8 mouse cellular contexts compared by ENCODE assay signal in the genomic region with DNA sequence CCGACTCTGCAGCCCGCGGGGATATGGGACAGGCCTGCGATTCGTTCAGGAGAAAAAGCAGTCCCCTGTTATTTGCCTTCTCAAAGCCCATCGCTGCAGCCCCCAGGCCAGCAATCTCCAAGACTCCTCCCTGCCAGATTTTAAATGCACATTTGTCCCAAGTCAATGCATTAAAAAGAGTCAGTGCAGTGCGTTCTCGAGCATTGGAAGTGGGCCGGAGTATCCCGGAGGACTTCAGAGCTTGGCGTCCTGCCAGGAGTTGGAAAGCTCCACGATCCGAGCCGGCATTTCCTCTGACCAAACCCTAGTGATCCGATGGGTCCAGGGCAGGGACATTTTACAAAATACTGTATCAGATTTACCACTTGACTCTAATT.
DNase-seq lines count a peak whose midpoint lies in the region; ATAC-seq lines count a peak whose summit lies in the region.

No protein-coding gene starts in this region.

- peak overlapping the region; percentile 90 for H3K4me3 ChIP-seq in megakaryocyte, embryonic 14.5 days (replicated peaks)
- H3K4me3 ChIP-seq in embryonic facial prominence, embryonic 15.5 days (replicated peaks): peak overlapping the region; percentile 53
- peak overlapping the region; percentile 64 for H3K4me3 ChIP-seq in heart, embryonic 11.5 days (ENCODE audit: low read depth, low read length)
- H3K4me3 ChIP-seq in kidney, embryonic 15.5 days (replicated peaks): peak overlapping the region; percentile 59
- peak overlapping the region; percentile 50 for H3K4me3 ChIP-seq in liver, embryonic 13.5 days (replicated peaks)
- H3K4me3 ChIP-seq in neural tube, embryonic 14.5 days (ENCODE audit: low read depth, low read length): peak overlapping the region; percentile 59

- H3K9me3 ChIP-seq in megakaryocyte, embryonic 14.5 days: peaks cover 16% of the 10 kb centered on the region
- H3K9me3 ChIP-seq in embryonic facial prominence, embryonic 15.5 days (replicated peaks): no peaks in the 10 kb centered on the region
- no peaks in the 10 kb centered on the region for H3K9me3 ChIP-seq in heart, embryonic 11.5 days (replicated peaks; ENCODE audit: control insufficient read depth, low read length)
- no peaks in the 10 kb centered on the region for H3K9me3 ChIP-seq in kidney, embryonic 15.5 days (replicated peaks)
- H3K9me3 ChIP-seq in liver, embryonic 13.5 days (replicated peaks): no peaks in the 10 kb centered on the region
- no peaks in the 10 kb centered on the region for H3K9me3 ChIP-seq in neural tube, embryonic 14.5 days (ENCODE audit: control insufficient read depth, low read length)

- H3K9ac ChIP-seq in embryonic facial prominence, embryonic 15.5 days: peak overlapping the region; percentile 27; the same call in 1 of the 2 replicates
- peak overlapping the region; percentile 76 for H3K9ac ChIP-seq in heart, embryonic 11.5 days (ENCODE audit: low read depth, low read length)
- H3K9ac ChIP-seq in kidney, embryonic 15.5 days: peak overlapping the region; percentile 64
- no peak overlapping the region for H3K9ac ChIP-seq in liver, embryonic 13.5 days
- peak overlapping the region; percentile 82 for H3K9ac ChIP-seq in neural tube, embryonic 14.5 days (replicated peaks; ENCODE audit: low read depth, low read length)

- H3K4me2 ChIP-seq in embryonic facial prominence, embryonic 15.5 days (replicated peaks): peak overlapping the region; percentile 99
- H3K4me2 ChIP-seq in heart, embryonic 11.5 days: peak overlapping the region; percentile 99
- H3K4me2 ChIP-seq in kidney, embryonic 15.5 days: peak overlapping the region; percentile 100
- H3K4me2 ChIP-seq in liver, embryonic 13.5 days: peak overlapping the region; percentile 69
- peak overlapping the region; percentile 93 for H3K4me2 ChIP-seq in neural tube, embryonic 14.5 days (ENCODE audit: low read depth, low read length)

- H3K27me3 ChIP-seq in megakaryocyte, embryonic 14.5 days (replicated peaks): peaks cover 33% of the 10 kb centered on the region
- H3K27me3 ChIP-seq in embryonic facial prominence, embryonic 15.5 days: no peaks in the 10 kb centered on the region
- no peaks in the 10 kb centered on the region for H3K27me3 ChIP-seq in heart, embryonic 11.5 days (ENCODE audit: control insufficient read depth, insufficient read depth, low read length)
- no peaks in the 10 kb centered on the region for H3K27me3 ChIP-seq in kidney, embryonic 15.5 days
- peaks cover 30% of the 10 kb centered on the region for H3K27me3 ChIP-seq in liver, embryonic 13.5 days
- H3K27me3 ChIP-seq in neural tube, embryonic 14.5 days (ENCODE audit: control insufficient read depth, insufficient read depth, low read length): no peaks in the 10 kb centered on the region

- under 1% methylated on average over 15 of the region's 15 CpGs for WGBS in embryonic facial prominence, embryonic 15.5 days
- 1% methylated on average over 15 of the region's 15 CpGs for WGBS in heart, embryonic 11.5 days (ENCODE audit: insufficient replicate concordance)
- WGBS in kidney, embryonic 15.5 days: under 1% methylated on average over 15 of the region's 15 CpGs
- 2% methylated on average over 15 of the region's 15 CpGs for WGBS in liver, embryonic 13.5 days (ENCODE audit: insufficient replicate concordance)
- WGBS in neural tube, embryonic 14.5 days: under 1% methylated on average over 15 of the region's 15 CpGs

- peaks cover 32% of the 10 kb centered on the region for H3K4me1 ChIP-seq in megakaryocyte, embryonic 14.5 days
- peaks cover 9% of the 10 kb centered on the region; the same call in 1 of the 2 replicates for H3K4me1 ChIP-seq in embryonic facial prominence, embryonic 15.5 days
- H3K4me1 ChIP-seq in heart, embryonic 11.5 days (ENCODE audit: control insufficient read depth, insufficient read depth, low read length): no peaks in the 10 kb centered on the region; the same call in 1 of the 2 replicates
- H3K4me1 ChIP-seq in kidney, embryonic 15.5 days: peaks cover 17% of the 10 kb centered on the region; the same call in 1 of the 2 replicates
- 0 out of 2 replicates have a peak, but pooled peaks cover 3% of the 10 kb centered on the region for H3K4me1 ChIP-seq in liver, embryonic 13.5 days (replicated peaks)
- H3K4me1 ChIP-seq in neural tube, embryonic 14.5 days (ENCODE audit: control insufficient read depth, insufficient read depth, low read length): peaks cover 2% of the 10 kb centered on the region; the same call in 1 of the 2 replicates

- ATAC-seq in megakaryocyte, adult 5-6 weeks (ENCODE audit: poor library complexity, severe bottlenecking): no peak
- ATAC-seq in embryonic facial prominence, embryonic 15.5 days (ENCODE audit: insufficient number of reproducible peaks, low FRiP score, low TSS enrichment, low read depth): no peak; the same call in 1 of the 2 replicates
- ATAC-seq in heart, embryonic 11.5 days (replicated peaks; ENCODE audit: insufficient number of reproducible peaks, low FRiP score, low TSS enrichment): peak; percentile 84
- ATAC-seq in kidney, embryonic 15.5 days (replicated peaks; ENCODE audit: low FRiP score): peak; percentile 81
- ATAC-seq in liver, embryonic 13.5 days (ENCODE audit: low read depth): no peak
- peak; percentile 76; the same call in 1 of the 2 replicates for ATAC-seq in neural tube, embryonic 14.5 days (ENCODE audit: low read depth)

- no peaks in the 10 kb centered on the region for H3K36me3 ChIP-seq in megakaryocyte, embryonic 14.5 days (replicated peaks; ENCODE audit: low read length)
- no peaks in the 10 kb centered on the region for H3K36me3 ChIP-seq in embryonic facial prominence, embryonic 15.5 days
- no peaks in the 10 kb centered on the region for H3K36me3 ChIP-seq in heart, embryonic 11.5 days (ENCODE audit: control insufficient read depth, insufficient read depth, low read length)
- no peaks in the 10 kb centered on the region for H3K36me3 ChIP-seq in kidney, embryonic 15.5 days
- H3K36me3 ChIP-seq in liver, embryonic 13.5 days: no peaks in the 10 kb centered on the region
- H3K36me3 ChIP-seq in neural tube, embryonic 14.5 days (ENCODE audit: control insufficient read depth, insufficient read depth, low read length): no peaks in the 10 kb centered on the region

- no peak for DNase-seq in liver, embryonic 13.5 days
- DNase-seq in urinary bladder, postnatal 36 days (ENCODE audit: low spot score in 2 of 2): peak; percentile 47 to 69

- H3K27ac ChIP-seq in embryonic facial prominence, embryonic 15.5 days (replicated peaks): peak overlapping the region; percentile 58; the same call in 1 of the 2 replicates
- H3K27ac ChIP-seq in heart, embryonic 11.5 days (ENCODE audit: low read depth, low read length): no peak overlapping the region
- peak overlapping the region; percentile 64 for H3K27ac ChIP-seq in kidney, embryonic 15.5 days
- no peak overlapping the region for H3K27ac ChIP-seq in liver, embryonic 13.5 days
- peak overlapping the region; percentile 92 for H3K27ac ChIP-seq in neural tube, embryonic 14.5 days (ENCODE audit: low read depth, low read length)

Comparison
In these comparisons a context has a peak if more than half of its experiments do, and no peak if none do; other contexts are left out.
1. ATAC-seq: peak in heart, embryonic 11.5 days (single experiment), kidney, embryonic 15.5 days (single experiment) and neural tube, embryonic 14.5 days (single experiment); none in megakaryocyte, adult 5-6 weeks (single experiment), embryonic facial prominence, embryonic 15.5 days (single experiment) and liver, embryonic 13.5 days (single experiment).
2. H3K27ac ChIP-seq: peak in embryonic facial prominence, embryonic 15.5 days (single experiment), kidney, embryonic 15.5 days (single experiment) and neural tube, embryonic 14.5 days (single experiment); none in heart, embryonic 11.5 days (single experiment) and liver, embryonic 13.5 days (single experiment).
3. Peak in every context shown above with its lines, with median percentiles within 50 percentile points of each other: H3K4me3 ChIP-seq and H3K4me2 ChIP-seq.